Mouse (Mus musculus) cerebral cortex, adult 2 months (tissue): ENCODE measurements around the gene Ube2g2.

ENCODE experiments used
- WGBS: fragments of 180-500 bp; shearing (Covaris S2); methylation state at CpG from one replicate; pipeline ENCODE4 v1.1.7; 2018; 5-methylcytosine and 5-hydroxymethylcytosine counted together

The Ube2g2 gene

DNA sequence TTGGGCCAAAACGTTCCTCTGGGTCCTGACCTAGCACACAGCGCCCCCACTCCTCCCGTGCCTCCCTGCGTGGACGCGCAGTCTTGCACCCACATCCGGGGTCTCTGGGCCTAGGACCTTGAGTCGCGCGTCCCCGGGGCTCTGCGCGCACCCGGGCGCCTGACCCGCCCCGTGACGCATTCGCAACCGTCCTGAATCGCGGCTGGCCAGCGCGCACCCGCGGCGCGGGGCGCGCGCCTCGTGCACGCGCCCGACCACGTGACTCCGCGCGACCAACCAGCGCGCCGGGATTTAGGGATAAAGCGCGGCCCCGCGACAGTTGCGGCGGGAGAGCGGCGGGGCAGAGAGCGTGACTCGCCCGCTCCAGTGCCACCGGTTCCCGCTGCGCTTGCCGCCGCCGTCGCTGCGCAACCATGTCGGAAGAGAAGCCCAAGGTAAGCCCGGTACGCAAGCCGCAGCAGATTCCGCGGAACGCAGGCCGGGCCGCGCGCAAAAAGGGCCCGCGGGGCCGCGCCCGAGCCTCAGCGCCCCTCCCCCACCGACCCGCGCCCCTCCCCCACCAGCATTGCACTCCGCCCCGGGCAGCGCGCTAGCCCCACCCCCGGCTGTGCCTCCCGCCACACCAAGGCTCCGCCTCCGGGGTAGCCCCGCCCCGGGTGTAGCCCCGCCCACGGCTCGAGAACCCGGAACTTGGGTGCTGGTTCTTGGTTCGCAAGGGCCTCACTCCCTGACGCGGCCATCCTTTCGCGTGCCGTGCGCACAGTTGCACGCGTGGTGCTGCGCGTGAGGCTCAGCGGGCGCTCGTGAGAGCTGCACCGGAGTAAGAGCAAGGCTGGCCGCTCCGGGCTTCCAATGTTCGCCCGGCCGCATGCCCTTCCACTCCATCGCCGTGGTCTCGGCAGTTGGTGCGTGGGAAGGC lies 15.9 kb upstream of the Ube2g2 start, which contains the start of the genes Sumo3 and Gm49325:
TSS of gene Sumo3 (plus strand) at position 190 of the 919 bp plus-strand sequence.
TSS of gene Gm49325 (plus strand) at position 290 of the 919 bp plus-strand sequence.
- WGBS, result 1% methylated on average over 104 of the region's 119 CpGs

DNA sequence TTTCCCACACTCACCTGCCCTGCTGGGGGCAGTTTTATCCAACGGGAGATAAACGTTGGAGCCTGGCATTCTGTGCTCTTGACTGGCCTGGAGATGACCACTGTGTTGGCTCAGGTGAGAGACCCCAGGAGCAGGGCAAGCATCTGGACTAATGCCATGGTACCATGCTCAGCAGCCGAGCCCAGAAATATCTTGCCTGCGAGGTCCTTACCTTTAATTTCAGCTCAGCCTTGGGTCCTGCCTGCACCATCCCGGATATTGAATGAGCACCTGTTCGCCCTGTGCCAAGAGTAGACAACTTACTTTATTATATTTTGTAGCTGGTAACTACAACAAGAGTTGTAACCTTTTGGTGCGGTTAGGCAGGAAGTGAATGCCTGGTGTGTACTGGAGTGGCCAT lies 15.2 kb upstream of the Ube2g2 start:
- 24% methylated on average over 7 of the region's 7 CpGs for WGBS

DNA sequence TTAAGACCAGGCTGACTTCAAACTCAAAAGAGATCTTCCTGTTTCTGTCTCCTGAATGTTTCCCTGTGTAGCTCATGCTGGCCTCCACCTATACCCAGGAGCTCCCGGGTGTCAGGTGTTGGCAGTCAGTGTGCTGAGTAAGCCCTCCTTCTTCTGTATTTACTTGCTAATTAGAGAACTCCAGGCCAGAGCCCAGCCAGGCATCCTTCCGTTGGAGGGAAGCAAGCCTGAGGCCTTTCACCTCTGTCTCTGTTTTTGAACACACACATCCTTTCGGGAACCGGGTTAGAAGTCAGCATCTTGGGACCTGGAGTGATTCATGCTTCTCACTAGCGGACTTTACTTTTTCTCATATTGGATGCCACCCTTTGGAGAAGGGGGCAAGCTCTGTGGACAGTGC lies 14.6 kb upstream of the Ube2g2 start:
- 36% methylated on average over 5 of the region's 5 CpGs for WGBS

DNA sequence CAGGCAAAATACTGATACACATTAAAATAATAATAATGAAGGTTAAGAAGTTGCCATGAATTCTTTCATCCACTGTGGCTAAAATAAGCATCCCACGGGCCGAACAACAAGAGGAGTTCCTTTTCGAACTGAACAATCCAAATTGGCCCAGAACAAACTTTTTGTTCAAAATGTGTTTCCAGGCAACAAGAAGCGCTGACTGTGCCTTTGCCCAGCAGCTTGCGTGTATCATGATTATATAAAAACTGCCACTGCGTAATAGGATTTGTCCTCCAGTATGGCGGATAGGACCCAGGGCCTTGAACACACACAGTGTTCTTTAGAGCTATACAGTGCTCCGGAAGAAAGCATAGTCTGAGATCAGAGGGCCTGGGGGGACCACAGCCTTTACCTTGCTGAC lies 13.5 kb upstream of the Ube2g2 start:
- 44% methylated on average over 8 of the region's 8 CpGs for WGBS

DNA sequence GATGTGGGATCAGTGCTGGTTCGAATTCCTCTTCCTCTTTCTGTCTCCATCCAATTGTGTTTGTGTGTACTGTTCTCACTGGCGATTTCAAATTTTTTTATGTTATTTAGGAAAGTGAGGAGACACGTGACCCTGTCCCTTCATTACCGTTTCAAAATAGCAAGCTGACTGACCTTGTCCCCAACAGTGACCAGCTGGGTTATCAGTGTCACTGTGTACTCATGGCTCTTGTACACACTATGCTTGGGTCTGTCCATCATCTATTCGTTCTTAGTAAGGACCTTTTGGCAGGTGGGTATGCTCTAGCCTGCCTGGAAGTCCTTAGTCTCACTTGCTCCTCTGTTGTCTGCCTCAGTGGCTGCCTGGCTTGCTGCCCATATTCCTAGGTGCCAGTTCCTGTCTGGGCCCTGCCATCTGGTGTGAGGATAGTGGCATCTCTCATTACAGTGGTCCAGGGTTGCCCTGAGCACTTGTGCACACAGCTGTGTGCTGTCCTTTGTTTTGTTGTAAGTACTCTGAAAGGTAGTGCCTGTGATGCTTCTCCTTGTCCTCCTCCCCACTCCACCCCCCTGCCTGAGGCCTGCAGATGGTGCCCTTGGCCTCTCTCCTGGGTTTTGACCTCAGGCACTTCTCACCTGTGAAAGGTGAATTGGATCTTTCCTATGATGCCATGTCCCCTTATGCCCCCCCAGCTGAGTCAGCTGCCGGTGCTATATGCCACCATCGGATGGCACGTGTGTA lies 11.7 kb upstream of the Ube2g2 start:
- 58% methylated on average over 8 of the region's 8 CpGs for WGBS

DNA sequence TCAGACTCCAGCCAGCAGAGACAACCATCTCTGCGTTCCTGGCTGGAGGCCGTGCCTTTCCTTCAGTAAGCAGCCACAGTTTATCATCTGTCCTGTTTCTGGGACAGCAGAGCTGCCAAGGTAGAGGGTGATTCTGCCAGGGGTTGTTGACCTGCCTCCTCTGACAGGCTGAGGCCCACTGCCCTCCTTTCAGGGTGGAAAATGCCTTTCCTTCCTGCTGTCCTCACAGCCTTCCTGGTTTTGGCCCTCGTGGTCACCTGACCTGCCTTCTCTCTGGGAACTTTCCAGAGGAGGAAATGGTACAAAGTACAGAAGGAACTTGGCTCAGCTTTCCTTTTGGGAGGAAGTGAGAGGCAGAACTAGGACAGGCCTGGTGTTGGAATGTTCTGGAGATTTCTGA lies 8.7 kb upstream of the Ube2g2 start:
- 59% methylated on average over 3 of the region's 3 CpGs for WGBS

DNA sequence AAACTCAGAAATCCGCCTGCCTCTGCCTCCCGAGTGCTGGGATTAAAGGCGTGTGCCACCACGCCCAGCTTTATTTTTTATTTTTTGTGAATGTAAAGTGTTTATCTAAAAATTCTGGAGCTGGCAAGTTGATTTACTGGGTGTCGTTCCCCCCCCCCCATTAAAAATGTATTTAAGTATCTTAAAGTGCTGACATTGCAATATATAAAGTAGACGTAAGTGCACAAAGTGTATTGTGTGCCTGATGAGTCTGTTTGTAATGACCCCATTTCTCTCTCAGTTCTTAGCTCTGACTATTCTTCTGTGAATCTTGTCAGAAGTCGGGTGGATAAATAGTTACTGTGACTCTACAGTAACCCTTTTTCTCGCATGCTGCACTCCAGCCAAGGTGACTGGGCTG lies 6.4 kb upstream of the Ube2g2 start:
- 93% methylated on average over 8 of the region's 8 CpGs for WGBS

DNA sequence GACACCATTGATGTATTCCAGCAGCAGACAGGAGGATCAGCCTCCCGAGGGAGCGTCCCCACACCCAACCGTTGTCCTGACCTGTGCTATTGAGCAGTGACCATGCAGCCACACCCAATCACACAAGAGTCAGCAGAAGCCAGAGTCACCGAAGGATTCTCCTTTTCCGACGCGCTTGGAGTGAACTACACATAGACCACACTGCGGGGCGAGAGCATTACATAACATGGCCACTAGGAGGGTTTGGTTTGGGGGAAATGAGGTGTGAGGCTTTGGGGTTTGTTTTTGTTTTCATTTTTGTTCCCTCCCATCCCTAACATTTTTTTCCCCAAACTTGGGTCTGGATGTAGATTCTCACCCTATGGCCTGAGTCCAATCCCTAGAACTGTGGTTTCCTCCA lies 5.9 kb upstream of the Ube2g2 start:
- WGBS, result 93% methylated on average over 9 of the region's 9 CpGs

DNA sequence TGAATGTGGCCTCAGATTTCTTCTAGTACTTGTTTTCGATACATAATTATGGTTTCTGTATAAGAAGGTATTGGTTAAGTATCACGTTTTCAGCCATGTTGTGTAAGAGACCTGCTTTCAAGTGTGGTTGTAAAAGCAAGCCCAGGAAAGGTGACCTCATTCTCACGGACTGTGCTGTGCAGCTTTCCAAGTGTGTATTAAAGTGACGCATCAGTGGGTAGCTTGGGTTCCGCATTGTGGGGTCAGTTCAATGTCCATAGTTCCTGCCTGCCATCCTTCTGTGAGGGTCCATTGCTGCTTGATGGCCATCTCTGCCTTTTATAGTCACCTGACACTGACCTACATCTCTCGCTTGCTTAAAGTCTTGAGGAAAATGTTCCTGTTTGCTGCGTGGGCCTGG lies 5.1 kb upstream of the Ube2g2 start:
- WGBS, result 92% methylated on average over 7 of the region's 7 CpGs

DNA sequence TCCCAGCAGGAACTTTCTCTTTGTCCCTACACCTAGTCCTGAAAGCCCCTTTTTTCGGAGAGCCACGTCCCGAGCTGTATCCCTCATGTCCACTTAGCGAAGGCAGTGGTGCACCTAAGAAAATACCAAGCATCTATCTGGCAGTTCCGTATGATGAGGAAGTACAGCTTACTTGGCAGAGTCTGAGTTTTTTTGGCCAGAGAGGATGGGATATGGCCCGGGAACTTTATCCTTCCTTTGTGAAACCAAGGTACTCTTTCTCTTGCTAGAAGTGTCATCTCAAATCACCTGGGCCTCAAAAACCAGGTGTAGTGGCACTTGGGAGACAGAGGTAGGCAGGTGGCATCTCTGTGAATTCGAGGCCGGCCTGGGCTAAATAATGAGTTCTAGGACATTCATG lies 529 bp upstream of the Ube2g2 start:
- WGBS, result 66% methylated on average over 8 of the region's 8 CpGs

DNA sequence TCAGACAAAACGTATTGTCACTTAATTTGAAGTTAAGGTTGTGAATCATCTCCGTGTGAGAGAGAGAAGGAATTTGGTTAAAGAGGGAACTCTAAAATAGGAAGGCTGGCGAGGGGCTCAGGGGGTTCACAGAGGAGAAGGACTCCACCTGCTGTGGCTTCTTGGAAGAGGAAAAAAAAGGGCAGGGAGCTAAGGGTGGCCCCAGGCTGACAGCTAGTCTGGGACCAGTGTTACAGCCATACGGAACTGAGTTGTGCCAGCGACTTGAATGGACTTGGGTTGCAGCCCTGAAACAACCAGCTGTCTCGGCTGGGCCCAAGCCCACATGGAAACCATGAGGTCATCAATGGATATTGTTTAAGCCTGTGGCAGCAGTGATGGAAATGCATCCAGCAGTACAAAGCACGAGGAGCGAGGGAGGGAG lies 1.0 kb downstream of the Ube2g2 start:
- WGBS, result 4% methylated on average over 8 of the region's 8 CpGs

DNA sequence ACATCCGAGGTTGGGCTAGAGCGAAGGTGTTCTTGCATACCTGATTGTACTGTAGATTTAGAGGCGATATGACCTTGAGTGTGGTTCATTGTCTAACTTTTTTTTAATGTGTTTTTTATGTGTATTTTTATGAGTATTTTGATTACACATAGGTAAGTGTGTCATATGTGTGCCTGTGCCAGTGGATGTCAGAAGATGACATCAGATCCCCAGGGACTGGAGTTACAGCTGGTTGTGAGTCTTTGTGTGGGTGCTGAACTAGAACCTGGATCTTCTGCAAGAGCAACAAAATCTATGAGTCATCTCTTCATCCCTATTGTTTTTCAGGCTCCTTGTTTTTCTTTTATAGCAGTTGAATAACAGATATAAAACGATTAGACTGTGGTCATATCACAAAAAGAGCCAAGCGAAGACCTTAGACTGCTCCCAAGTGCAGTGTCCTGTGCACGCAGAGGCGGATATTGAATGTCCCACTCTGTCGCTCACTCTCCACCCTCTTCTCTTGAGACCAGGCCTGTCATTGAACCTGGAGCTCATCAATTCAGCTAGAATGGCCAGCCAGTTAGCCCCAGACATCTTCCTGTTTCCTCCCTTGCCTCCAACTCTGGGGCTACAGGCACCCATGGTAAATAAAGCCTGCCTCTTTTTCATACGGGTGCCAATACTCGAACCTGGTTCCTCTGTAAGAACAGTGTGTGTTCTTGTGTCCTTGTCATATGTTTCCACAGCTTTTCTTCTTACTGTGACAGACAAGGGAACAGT lies 1.7 kb downstream of the Ube2g2 start:
- 72% methylated on average over 10 of the region's 10 CpGs for WGBS

DNA sequence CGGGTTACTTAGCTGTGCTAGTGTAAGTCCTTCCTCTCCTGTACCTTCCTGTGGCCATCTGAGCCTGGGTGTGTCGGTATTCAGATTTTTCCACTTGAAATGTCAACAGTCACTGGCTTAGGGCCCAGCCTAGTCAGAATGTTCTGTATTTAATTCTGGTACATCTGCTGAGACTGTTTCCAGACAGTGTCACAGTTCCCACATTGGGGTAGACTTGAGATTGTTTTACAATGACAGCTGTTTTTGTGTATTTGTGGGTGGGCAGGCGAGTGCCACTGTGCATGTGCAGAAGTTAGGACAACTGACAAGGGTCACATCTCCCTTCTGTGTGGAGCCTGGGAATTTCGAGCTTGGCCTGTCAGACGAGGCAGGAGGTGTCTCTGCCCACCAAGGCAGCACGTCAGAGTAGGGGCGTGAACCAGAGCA lies 2.5 kb downstream of the Ube2g2 start:
- 30% methylated on average over 7 of the region's 7 CpGs for WGBS

DNA sequence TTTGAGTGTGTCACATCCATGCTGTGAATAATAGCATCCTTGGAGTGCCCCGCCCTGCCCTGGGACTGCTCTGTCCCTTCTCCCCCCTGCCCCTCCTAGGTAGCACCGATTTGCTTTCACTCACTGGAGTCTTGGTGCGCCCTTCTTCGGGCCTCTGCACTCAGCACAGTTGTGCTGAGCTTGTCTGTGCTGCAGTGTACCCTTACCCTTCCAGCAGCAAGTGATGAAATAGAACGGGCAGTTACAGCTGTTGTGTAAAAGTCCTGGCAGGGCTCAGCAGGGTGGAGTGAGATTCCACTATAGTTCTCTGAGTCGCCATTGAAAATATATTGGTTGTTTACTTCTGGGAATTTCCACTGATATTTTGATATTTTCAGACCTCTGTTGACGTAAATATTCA lies 4.0 kb downstream of the Ube2g2 start:
- 73% methylated on average over 7 of the region's 7 CpGs for WGBS

DNA sequence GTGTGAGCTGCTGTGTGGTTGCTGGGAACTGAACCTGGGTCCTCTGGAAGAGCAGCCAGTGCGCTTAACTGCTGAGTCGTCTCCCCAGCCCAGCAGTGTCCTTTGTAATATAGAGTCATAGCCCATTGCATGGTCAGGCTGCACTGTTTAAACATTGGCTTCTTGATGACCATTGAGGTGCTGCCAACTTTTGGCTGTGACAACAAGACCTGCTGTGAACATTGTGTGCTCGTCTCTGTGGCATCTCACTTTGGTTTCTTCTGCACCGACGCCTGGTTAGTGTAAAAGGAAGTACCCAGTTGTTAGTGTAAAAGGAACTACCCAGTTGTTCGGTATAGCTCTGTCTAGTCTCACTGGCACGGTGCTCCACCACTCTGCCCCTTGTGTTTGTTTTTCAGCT lies 4.5 kb downstream of the Ube2g2 start:
- 54% methylated on average over 7 of the region's 7 CpGs for WGBS

DNA sequence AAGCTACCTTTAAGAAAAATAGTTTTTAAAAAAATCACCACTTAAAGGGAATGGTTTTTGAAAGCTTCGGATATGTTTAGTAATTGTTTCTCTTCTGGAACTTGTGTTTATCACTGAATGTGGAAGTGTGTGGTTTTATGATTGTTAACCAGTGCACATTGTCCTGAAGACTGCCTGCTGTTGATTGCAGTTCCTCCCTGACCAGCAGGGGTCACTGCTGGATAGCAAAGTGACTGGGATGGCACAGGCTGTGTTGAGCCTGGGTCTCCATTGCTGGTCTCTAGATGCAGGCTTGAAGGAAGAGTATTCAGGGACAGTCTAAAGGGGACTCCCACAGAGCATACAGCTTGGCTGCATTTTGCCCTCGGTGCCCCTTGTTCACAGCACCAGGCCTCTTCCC lies 5.4 kb downstream of the Ube2g2 start:
- 36% methylated on average over 2 of the region's 2 CpGs for WGBS

DNA sequence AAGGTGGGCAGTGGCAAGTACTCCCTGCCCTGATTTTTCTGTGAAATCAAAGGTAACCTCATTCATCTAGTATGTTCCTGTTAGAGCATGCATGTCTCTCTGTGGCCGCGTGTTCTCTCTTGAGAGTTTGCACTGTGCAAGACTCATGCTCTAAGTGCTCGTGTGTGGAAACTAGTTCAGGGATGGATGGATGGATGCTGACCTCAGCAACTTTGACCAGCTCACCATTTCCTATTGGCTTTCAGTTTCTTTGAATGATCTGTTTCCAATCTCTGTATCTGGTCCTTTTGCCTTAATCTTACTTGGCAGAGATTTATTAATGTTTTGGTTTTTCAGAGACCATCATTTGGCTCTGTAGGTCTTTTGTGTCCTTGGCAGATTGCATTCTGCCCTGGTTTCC lies 7.1 kb downstream of the Ube2g2 start:
- 85% methylated on average over 3 of the region's 3 CpGs for WGBS

DNA sequence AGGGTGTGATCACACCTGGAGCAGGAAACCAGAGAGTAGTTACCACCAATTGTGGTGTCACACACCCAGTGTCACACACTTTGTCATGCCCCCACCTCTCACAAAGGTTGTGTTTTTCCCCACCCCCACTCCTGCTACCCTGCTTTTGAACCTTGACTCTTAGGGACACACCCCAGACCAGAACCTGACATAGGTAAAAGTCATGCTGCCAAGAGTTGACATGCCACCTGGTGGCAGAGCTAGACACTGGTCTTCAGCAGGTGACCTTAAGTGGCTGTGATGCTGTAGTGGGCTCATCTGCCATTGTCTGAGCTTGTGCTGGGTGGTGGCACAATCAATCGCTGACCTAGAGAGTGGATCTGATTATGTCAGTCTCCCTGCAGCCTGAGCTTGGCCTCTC lies 7.9 kb downstream of the Ube2g2 start:
- 97% methylated on average over 1 of the region's 1 CpGs for WGBS

DNA sequence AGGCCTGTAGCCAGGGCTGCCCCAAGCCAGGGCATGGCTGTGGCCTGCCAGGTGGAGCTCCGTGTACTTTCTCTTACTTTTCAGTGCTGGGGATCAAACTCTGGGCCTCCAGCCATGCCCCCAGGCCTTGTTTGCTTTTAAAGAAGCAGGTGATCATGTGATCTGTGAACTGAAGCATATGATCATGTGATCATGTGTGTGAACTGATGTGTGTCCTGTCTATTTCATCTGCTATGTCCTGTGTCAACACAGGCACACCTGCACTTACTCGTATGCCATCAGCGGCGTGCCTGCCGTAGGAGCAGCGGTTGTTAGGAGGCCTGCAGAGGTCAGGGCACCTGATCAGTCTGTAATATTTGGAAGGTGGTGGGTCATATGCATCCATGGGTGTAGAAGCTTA lies 11.9 kb downstream of the Ube2g2 start:
- 86% methylated on average over 6 of the region's 6 CpGs for WGBS

DNA sequence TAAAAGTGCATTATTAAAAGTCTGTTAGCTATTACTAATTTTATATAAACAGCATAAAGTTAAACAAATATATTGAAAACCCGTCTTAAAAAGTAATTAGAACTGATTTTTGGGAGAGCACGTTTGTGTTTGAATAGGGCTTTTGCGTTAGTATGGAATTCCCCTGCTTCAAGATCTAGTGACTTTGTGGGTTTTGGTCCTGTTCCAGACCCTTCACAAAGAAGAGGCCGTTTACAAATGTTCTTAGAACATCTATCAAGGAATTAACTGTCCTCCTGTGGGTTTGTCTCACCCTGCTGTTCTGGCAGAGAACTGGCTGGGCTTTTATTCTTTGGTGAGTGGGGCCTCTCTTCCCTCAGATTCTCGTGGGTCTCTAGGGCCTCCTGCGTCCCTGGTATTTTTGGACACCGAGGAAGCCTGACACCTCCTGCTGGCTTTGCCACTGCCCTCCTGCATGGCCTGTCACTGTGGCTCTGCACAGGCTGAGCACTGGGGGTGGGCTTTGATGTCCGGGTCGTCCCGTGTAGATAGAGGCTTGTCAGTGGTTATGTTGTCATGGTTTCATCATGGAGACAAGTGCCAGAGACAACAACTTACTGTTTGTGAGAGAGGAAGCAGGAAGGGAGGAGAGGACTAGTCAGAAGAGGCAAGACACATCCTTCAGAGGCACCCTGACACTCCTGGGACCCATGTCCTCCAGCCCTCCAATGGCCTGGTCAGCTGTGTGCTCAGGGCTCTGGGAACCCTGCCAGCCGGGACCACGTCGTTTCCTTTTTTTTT lies 12.6 kb downstream of the Ube2g2 start:
- 40% methylated on average over 13 of the region's 13 CpGs for WGBS

DNA sequence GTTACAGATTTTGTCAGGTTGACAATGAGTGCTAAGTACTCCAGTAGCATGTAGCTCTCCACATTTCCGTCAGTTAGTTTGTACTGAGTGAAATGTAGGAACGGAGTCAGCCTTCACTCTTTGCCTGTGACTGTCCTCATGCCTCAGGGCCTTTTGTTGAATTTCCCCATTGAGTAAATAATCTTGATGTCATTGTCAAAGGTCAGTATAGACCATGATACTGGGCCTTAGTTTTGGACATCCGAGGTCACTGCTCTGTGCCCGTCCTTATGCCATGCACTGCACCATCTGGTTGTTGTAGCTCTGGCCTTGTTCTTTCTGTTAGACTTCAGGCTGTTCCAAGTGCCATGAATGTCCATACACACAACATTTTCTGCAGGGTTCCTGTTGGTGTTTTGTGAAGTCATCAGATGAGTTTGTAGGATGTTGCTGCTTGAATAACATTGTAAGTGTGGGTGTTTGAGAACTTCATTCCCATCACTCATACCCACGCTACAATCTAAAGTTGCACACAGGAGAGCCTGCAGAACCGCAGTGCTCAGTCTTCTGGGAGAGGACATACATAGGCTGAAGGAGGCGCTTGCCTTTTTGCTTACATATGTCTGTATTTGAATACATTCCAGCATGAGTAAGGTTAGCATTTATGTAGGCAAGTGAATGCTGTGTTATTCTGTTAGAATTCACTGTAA lies 14.3 kb downstream of the Ube2g2 start:
- WGBS, result 61% methylated on average over 7 of the region's 7 CpGs
